Mouse (Mus musculus): ENCODE data around the gene Bcas2.

Gene Bcas2

GRCm38 (mm10) chr3:103221435-103221834 is 50.0 kb downstream of the Bcas2 start:
- no peak for DNase-seq (ENCODE audit: low spot score)

GRCm38 (mm10) chr3:103223752-103224151 is 52.3 kb downstream of the Bcas2 start:
- DNase-seq (ENCODE audit: low spot score): peak; percentile 32

GRCm38 (mm10) chr3:103224231-103224765 is 52.8 kb downstream of the Bcas2 start:
- peak; percentile 13 for DNase-seq (ENCODE audit: low spot score)

GRCm38 (mm10) chr3:103227729-103228128 is 56.3 kb downstream of the Bcas2 start:
- no peak for DNase-seq (ENCODE audit: low spot score)

Measured in testis, postnatal 14 days (tissue).